Mouse (Mus musculus): Measurements from ENCODE around the gene Ager.

The Ager gene

GRCm38 (mm10) chr17:34604511-34605237, 7.0 kb downstream of the Ager start:
- DNase-seq (ENCODE audit: low spot score in 2 of 2), result no peak

- DNase-seq (ENCODE audit: low spot score in 2 of 2), result peak; percentile 87 to 89
These were observed 7.9 kb downstream of the Ager start for GRCm38 (mm10) chr17:34605609-34606008.

GRCm38 (mm10) chr17:34606186-34607039, 8.8 kb downstream of the Ager start:
- no peak for DNase-seq (ENCODE audit: low spot score in 2 of 2)

DNA sequence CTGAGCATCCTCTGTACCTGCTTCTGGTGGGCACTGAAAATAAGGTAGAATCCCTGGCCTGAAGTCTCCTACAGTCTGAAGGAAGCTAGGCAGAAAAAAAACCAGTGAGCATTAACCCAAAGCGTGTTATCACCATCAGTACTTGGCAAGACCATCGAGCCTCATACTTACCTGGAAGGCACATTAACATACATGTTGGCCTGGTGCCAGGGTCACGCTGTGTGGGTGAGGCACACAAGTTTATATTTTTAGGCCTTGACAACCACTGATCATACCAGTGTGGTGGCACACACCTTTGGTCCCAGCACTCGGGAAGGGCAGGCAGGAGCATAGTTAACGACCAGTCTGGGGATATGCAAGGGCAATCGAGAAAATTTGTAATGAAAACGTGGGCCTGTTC, 10.3 kb downstream of the Ager start:
- no peak for DNase-seq (ENCODE audit: low spot score in 2 of 2)

DNA sequence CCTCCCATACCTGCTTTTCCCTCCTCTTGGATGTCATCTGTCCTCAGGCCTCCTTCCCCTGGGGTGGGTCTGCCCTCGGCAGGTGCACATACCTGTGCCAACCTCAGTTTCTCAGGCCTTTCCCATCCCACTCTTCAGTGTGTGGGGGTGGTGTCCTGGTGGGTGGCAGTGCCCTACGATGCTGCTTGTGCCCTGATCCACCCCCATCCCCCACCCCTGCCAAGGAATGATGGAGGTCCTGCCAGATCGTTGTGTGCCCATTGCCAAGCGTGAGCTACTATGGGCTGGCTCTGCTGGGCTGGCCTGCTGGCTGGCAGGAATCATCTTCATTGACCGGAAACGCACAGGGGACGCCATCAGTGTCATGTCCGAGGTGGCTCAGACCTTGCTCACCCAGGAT, 13.4 kb downstream of the Ager start:
- no peak for DNase-seq (ENCODE audit: low spot score in 2 of 2)

GRCm38 (mm10) chr17:34613054-34613645, 15.5 kb downstream of the Ager start:
- DNase-seq (ENCODE audit: low spot score in 2 of 2), result no peak

DNA sequence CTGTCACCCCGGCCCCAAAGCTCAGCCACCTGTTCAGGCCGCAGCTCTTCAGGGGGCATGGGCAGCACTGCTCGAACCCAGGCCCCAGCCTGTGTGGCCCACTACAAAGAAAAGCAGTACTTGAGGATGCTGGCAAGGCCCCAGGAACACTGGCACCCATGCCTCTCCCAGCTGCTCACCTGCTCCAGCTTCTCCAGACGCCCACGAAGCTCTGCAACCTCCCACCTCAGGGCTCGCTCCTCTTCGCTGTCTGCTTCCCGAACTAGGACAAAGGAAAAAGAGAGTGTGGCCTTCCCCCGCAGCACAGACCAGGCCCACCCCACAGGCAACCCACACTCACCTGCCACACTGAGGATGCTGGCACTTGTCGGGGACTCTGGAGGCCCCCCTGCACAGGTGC, 16.2 kb downstream of the Ager start:
- DNase-seq (ENCODE audit: low spot score in 2 of 2), result no peak

DNA sequence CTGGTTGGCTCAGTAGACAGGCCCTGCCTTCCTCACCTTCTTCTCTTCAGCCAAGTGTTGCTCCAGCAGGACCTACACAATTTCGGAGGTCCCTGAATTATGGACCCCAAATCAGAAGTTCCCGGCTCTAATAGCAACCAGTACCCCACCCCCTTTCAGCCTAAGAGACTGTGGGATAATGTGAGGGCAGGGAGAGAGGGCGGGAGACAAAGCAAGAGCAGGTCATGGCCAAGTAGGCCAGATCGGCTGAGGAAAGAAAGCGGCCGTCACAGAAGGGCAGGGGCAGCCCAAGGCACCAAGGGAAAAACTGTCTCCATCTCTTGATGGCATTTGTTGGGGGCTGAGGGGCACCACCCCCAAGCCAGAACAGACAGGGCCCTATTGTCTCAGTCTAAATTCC, 18.2 kb downstream of the Ager start, which contains the start of gene Egfl8:
Gene Egfl8, minus strand, starts transcription at position 101 of the 400 bp plus-strand sequence.
- no peak for DNase-seq (ENCODE audit: low spot score in 2 of 2)

GRCm38 (mm10) chr17:34618999-34619398, 21.3 kb downstream of the Ager start:
- DNase-seq (ENCODE audit: low spot score in 2 of 2), result peak; percentile 64 to 76

GRCm38 (mm10) chr17:34621006-34621405, 23.3 kb downstream of the Ager start:
- DNase-seq (ENCODE audit: low spot score in 2 of 2), result no peak

DNA sequence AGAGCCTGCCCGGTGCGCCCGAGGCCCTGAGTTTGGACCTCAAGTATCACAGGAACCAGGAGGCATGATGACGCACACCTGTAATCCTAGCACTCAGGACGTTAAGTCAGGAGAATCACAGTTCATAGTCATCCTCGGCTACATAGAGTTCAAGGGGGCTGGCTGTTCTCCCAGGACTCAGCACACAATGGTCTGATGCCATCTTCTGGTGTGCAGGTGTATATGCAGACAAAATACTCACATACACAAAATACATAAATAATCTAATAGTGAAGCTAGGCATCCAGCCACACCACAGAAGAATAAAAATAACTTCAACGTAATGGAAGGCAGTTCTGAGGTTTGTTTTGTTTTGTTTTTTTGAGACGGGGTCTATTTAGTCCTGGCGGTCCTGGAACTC, 25.5 kb downstream of the Ager start:
- no peak for DNase-seq (ENCODE audit: low spot score in 2 of 2)

DNA sequence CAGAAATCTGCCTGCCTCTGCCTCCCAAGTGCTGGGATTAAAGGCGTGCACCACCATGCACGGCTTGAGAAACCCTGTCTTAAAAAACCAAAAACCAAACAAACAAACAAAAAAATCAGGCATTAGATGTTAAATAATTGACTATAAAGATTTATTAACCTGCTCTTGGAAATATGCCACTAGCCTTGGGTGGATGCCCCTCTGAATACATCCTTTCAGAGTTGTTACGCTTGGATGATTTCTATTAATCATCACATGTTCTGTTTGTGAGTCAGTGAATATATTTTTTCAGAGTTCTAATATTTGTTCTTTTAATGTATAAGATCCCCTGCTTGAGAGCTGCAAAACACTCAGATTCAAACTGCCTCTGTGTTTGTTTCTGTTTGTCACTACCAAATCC, 27.3 kb downstream of the Ager start:
- DNase-seq (ENCODE audit: low spot score in 2 of 2), result no peak

DNA sequence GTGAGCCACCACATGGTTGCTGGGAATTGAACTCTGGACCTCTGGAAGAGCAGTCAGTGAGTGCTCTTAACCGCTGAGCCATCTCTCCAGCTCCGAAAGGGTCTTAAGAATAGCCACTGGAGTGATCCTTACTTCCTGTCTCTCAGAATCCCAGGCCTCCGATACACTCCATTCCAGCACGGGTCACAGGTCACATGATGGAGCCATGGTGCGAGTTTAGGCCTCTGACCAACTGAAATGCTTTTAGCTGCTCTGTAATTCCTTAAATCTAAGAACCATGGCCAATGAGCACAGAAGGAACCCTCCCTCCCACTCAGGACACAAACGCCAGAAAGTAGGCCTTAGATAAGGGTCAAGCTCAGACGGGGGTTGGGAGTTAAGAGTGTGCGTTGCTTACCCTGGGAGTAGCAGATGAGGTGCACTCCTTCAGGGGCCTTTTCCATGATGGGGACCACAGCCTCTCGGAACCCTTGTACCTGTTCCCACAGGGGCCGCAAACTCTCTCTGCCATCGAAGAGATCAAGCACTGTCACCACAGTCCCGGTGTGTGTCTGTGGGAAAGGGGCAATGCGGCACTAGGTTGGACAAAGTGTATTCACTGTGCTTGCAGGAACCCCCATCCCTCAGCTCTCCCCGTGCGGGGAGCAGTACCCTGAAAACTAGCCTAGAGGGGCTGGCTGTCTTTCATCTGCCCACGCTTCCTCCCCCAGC, 28.6 kb downstream of the Ager start:
- no peak for DNase-seq (ENCODE audit: low spot score in 2 of 2)

GRCm38 (mm10) chr17:34626773-34627092, 29.1 kb downstream of the Ager start:
- DNase-seq (ENCODE audit: low spot score in 2 of 2), result no peak

DNA sequence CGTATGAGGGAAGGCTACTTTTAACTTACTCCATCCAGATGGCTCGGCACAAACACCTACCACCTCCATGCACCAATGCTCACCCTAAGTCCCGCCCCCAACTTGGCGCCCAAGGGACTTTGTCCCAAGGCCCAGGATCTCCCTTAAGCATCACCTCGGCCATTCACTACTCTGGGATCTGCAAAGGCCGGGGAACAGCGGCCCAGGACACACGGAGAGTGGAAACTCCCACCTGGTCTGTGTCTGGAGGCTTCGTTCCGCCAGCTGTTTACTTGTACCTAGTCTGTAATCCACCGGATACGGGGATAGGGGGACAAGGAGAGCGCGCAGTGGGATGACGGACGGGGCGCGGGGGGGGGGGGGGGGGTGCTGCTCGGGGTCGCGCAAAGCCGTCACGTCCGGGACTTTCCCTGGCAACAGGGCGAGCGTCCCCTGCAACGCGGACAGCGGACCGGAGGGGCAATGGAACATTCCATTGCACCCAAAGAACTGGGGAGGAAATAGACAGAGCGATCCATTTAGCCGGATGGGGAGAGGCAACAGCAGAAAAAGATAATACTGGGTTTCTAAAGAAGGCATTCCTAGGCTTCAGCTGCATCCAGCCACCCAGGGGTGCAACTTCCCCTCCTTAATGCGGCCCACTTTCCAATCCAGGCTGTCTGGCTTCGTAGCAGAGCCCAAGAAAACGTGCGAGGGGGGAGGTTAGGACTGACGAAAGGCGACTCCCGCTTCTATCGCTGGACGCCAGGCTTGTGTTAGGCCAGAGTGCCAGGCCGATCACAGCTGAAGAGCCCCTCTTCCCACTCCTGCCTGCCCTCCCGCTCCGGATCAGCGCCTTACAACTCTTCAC, 29.7 kb downstream of the Ager start:
- DNase-seq (ENCODE audit: low spot score in 2 of 2), result peak in 1 of 2 experiments; percentile 53

DNA sequence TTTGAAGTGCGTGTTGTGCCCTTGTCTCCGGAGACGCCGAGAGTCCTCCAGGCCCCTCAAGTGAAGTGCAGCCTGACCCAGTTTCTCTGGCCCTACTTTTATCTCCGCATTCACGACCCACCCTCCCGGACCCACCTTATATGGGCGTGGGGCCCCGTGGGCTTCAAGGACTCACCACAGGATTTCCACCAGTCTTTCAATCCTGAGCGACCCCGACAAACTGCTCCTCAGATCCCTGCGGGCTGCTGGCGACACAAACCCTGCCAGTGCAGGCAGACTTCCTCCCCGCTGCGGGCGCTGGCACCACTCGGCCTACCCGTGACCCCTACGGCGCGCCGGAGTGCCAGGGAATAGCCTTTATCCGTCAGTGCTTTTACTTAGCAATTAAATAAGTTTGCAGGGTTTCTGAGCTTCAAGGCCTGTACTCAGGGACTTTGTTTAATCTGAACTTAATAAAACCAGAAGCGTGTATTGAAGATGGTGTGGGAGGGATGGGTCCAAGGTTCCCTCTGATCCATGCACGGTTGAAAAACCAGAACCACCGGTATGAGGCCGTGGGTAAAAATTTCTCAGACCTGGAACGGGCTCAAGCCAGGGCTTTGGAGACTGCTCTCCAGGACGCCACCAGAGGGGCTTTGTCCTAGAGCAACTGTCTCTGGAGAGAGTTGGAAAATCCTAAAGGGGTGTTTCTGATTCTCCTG, 30.4 kb downstream of the Ager start, which contains the start of gene Ppt2:
Gene Ppt2, minus strand, starts transcription at position 568 of the 701 bp plus-strand sequence.
- no peak for DNase-seq (ENCODE audit: low spot score in 2 of 2)

DNA sequence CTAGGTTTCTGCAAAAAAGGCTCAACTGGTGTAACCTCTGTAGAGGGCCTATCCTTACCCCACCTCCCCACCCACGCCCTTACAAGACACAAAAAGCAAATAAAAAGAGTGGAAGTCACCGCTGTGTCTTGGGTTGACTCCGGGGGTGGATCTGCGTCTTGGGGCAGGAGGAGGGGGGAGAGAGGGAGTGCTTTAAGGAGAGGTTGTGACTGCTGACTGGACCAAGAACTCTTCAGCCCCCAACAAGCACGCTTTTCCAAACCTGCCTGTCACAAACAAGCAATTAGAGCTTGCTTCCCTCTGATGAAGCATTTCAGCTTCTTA, 30.9 kb downstream of the Ager start:
- no peak for DNase-seq (ENCODE audit: low spot score in 2 of 2)

DNA sequence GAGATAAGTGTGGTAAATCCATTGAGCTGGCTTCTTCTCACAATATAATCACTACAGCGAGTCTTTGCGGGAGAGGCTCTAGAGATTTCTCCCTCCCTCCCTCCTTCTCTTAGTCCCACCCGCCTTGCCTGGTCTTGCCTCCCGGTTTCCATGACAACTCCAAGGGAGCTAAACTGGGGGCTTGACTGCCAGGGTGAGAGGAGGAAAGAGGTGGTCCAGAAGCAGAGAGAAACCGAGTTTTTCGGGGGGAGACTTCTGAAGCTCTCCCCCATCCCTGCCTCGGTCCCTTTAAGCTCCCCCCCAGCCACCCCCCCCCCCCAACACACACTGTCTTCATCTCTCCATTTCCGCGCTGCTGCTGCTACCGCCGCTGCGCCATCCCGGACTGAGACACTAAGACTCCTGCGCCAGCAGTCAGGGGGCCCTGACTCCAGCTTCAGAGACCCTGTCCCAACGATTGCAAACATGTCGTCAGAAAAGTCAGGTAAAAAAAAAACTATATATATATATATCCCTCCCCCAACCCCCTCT, 31.6 kb downstream of the Ager start, which contains the start of gene Prrt1:
Gene Prrt1, plus strand, starts transcription at position 313 of the 531 bp plus-strand sequence.
- DNase-seq (ENCODE audit: low spot score in 2 of 2), result no peak

GRCm38 (mm10) chr17:34629796-34630603, 32.3 kb downstream of the Ager start:
- no peak for DNase-seq (ENCODE audit: low spot score in 2 of 2)

Data from spleen, postnatal 14 days (tissue).